Mouse (Mus musculus): ENCODE measurements around the gene Olfr391-ps. TPM values are rescaled to one million over a fixed set of nuclear protein-coding genes. Genes with fewer than 3 reads are reported as not detected.

Olfr391-ps gene
- total RNA-seq (2023), result not detected

GRCm38 (mm10) chr11:73802952-73803351 lies at the start of gene Olfr391-ps:
Gene Olfr391-ps (minus strand): TSS chr11:73803052.

GRCm38 (mm10) chr11:73851354-73851753 lies 48.5 kb upstream of the Olfr391-ps start, which contains the start of gene Olfr393:
Gene Olfr393 (minus strand): TSS chr11:73851454.

DNA sequence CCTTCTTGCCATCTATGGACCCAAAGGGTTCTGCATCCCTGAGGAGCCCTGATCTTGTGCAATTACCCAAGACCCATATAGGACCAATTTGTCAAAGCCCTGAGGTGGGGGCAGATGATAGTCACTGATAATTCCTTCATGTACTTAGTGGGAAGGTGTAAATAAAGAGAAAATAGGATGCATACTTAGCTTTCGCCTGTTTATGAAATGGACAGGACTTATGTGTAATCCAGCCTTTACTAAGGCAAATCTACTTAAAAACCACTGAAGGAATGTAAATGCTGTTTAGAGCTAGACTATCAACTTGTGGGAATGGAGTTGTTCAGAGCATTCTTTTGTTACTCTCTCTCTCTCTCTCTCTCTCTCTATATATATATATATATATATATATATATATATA lies 14.1 kb upstream of the Olfr391-ps start, which contains the start of gene Olfr392:
Gene Olfr392, minus strand, starts transcription at position 101 of the 400 bp plus-strand sequence.

GRCm38 (mm10) chr11:73782664-73783063 lies 20.2 kb downstream of the Olfr391-ps start, which contains the start of gene Olfr390:
Gene Olfr390 (plus strand): TSS chr11:73782964.

GRCm38 (mm10) chr11:73780613-73781012 lies 22.2 kb downstream of the Olfr391-ps start, which contains the start of gene Olfr389:
Gene Olfr389 (minus strand): TSS chr11:73780713.

Other genes starting within 250 kb of the Olfr391-ps start
- not detected for gene Olfr385, start 210.0 kb downstream of the Olfr391-ps start, total RNA-seq (2023)
- not detected for gene Olfr384, start 204.5 kb downstream of the Olfr391-ps start, total RNA-seq (2023)
- gene Zfp735, start 114.3 kb downstream of the Olfr391-ps start, total RNA-seq (2023), result not detected
- not detected for gene Olfr389, start 22.3 kb downstream of the Olfr391-ps start, total RNA-seq (2023)
- gene Olfr390, start 20.1 kb downstream of the Olfr391-ps start, total RNA-seq (2023), result not detected
- not detected for gene Olfr392, start 14.0 kb upstream of the Olfr391-ps start, total RNA-seq (2023)
- gene Olfr393, start 48.4 kb upstream of the Olfr391-ps start, total RNA-seq (2023), result not detected
- gene Olfr394, start 87.7 kb upstream of the Olfr391-ps start, total RNA-seq (2023), result not detected
- gene Olfr395, start 106.2 kb upstream of the Olfr391-ps start, total RNA-seq (2023), result not detected
- not detected for gene Olfr23, start 133.6 kb upstream of the Olfr391-ps start, total RNA-seq (2023)
- not detected for gene Olfr397, start 157.8 kb upstream of the Olfr391-ps start, total RNA-seq (2023)
- gene Olfr398, start 187.4 kb upstream of the Olfr391-ps start, total RNA-seq (2023), result not detected